Mouse (Mus musculus): Measurements from ENCODE around the gene Eif3b. TPM values are rescaled to one million over a fixed set of nuclear protein-coding genes. Genes with fewer than 3 reads are reported as not detected.
"Not testable (repeated sequence)": the region's sequence is repeated elsewhere in the genome, so short reads cannot be mapped to it uniquely, and the experiment has no call there.

Gene Eif3b
- polyA plus RNA-seq, 1 experiment from 2014 or later: 92.6 TPM

- WGBS: 88% methylated on average over 5 of the region's 5 CpGs
Observed at GRCm38 (mm10) chr5:140445345-140445744, 26.2 kb downstream of the Eif3b start, which contains the start of gene Gm4869. Gene Gm4869 (plus strand): TSS chr5:140445645.

GRCm38 (mm10) chr5:140446054-140446453, 26.9 kb downstream of the Eif3b start:
- H3K4me3 ChIP-seq (replicated peaks): no peak overlapping the region
- WGBS: 84% methylated on average over 7 of the region's 7 CpGs
- H3K4me1 ChIP-seq (replicated peaks): no peaks in the 10 kb centered on the region
- H3K36me3 ChIP-seq: peaks cover 53% of the 10 kb centered on the region
- H3K27ac ChIP-seq: no peak overlapping the region
- H3K9ac ChIP-seq (replicated peaks): no peak overlapping the region
- no peaks in the 10 kb centered on the region for H3K9me3 ChIP-seq
- no peak overlapping the region for H3K4me2 ChIP-seq (replicated peaks)
- no peak for ATAC-seq
- no peaks in the 10 kb centered on the region for H3K27me3 ChIP-seq

More at GRCm38 (mm10) chr5:140445345-140445744, 26.2 kb downstream of the Eif3b start, which contains the start of gene Gm4869:
- no peak within 1 kb of the TSS for H3K4me2 ChIP-seq (replicated peaks)
- H3K36me3 ChIP-seq: peaks cover 60% of the 10 kb centered on the region
- ATAC-seq: no peak; the same call in 1 of the 2 replicates
- no peak within 1 kb of the TSS for H3K4me3 ChIP-seq (replicated peaks)
- H3K9me3 ChIP-seq: no peaks in the 10 kb centered on the region
- H3K4me1 ChIP-seq (replicated peaks): no peaks in the 10 kb centered on the region
- no peaks in the 10 kb centered on the region for H3K27me3 ChIP-seq
- no peak within 1 kb of the TSS for H3K27ac ChIP-seq
- no peak within 1 kb of the TSS for H3K9ac ChIP-seq (replicated peaks)

- Histone ChIP-seq H3K36me3 (no peaks in the 10 kb centered on the region), H3K4me3 (replicated peaks) (no peak overlapping the region), H3K27ac (no peak overlapping the region), H3K27me3 (no peaks in the 10 kb centered on the region), H3K4me2 (replicated peaks) (no peak overlapping the region), H3K4me1 (replicated peaks) (peaks cover 5% of the 10 kb centered on the region), H3K9me3 (no peaks in the 10 kb centered on the region), H3K9ac (replicated peaks) (no peak overlapping the region)
- no peak for ATAC-seq
Observed at GRCm38 (mm10) chr5:140454488-140454887, 35.4 kb downstream of the Eif3b start.

GRCm38 (mm10) chr5:140455466-140455865, 36.3 kb downstream of the Eif3b start:
- 69% methylated on average over 2 of the region's 2 CpGs for WGBS
- no peak for ATAC-seq
- H3K4me3 ChIP-seq (replicated peaks): no peak overlapping the region
- no peaks in the 10 kb centered on the region for H3K36me3 ChIP-seq
- H3K4me2 ChIP-seq (replicated peaks): no peak overlapping the region
- H3K27me3 ChIP-seq: no peaks in the 10 kb centered on the region
- H3K9me3 ChIP-seq: no peaks in the 10 kb centered on the region
- H3K4me1 ChIP-seq (replicated peaks): peaks cover 5% of the 10 kb centered on the region
- H3K9ac ChIP-seq (replicated peaks): no peak overlapping the region
- H3K27ac ChIP-seq: no peak overlapping the region

- WGBS: 78% methylated on average over 3 of the region's 3 CpGs
- ATAC-seq: no peak
Observed at GRCm38 (mm10) chr5:140461476-140461875, 42.3 kb downstream of the Eif3b start.

GRCm38 (mm10) chr5:140463151-140463550, 44.0 kb downstream of the Eif3b start:
- WGBS: 93% methylated on average over 2 of the region's 2 CpGs
- ATAC-seq; H3K4me3 ChIP-seq (replicated peaks): not testable (repeated sequence)

More at GRCm38 (mm10) chr5:140461476-140461875, 42.3 kb downstream of the Eif3b start:
- Histone ChIP-seq H3K9ac (replicated peaks) (no peak overlapping the region), H3K4me2 (replicated peaks) (no peak overlapping the region), H3K4me1 (replicated peaks) (no peaks in the 10 kb centered on the region), H3K36me3 (no peaks in the 10 kb centered on the region), H3K27me3 (no peaks in the 10 kb centered on the region), H3K4me3 (replicated peaks) (no peak overlapping the region), H3K27ac (no peak overlapping the region), H3K9me3 (0 out of 2 replicates have a peak, but pooled peaks cover 3% of the 10 kb centered on the region)

GRCm38 (mm10) chr5:140464943-140465342, 45.8 kb downstream of the Eif3b start:
- no peak overlapping the region for H3K9ac ChIP-seq (replicated peaks)
- 85% methylated on average over 2 of the region's 2 CpGs for WGBS
- 0 out of 2 replicates have a peak, but pooled peaks cover 3% of the 10 kb centered on the region for H3K9me3 ChIP-seq
- H3K27me3 ChIP-seq: no peaks in the 10 kb centered on the region
- no peak overlapping the region for H3K27ac ChIP-seq
- no peaks in the 10 kb centered on the region for H3K4me1 ChIP-seq (replicated peaks)
- no peak overlapping the region for H3K4me3 ChIP-seq (replicated peaks)
- no peak overlapping the region for H3K4me2 ChIP-seq (replicated peaks)
- ATAC-seq: no peak
- H3K36me3 ChIP-seq: no peaks in the 10 kb centered on the region

More at GRCm38 (mm10) chr5:140463151-140463550, 44.0 kb downstream of the Eif3b start:
- not testable (repeated sequence) for H3K9ac ChIP-seq (replicated peaks); H3K36me3 ChIP-seq; H3K27me3 ChIP-seq; H3K27ac ChIP-seq; H3K9me3 ChIP-seq; H3K4me2 ChIP-seq (replicated peaks); H3K4me1 ChIP-seq (replicated peaks)

- H3K9me3 ChIP-seq: no peaks in the 10 kb centered on the region; the same call in 1 of the 2 replicates
- no peak overlapping the region for H3K4me3 ChIP-seq (replicated peaks)
- no peak overlapping the region for H3K27ac ChIP-seq
- no peak overlapping the region for H3K9ac ChIP-seq (replicated peaks)
- H3K27me3 ChIP-seq: no peaks in the 10 kb centered on the region
- ATAC-seq: no peak
- H3K4me2 ChIP-seq (replicated peaks): no peak overlapping the region
- H3K36me3 ChIP-seq: no peaks in the 10 kb centered on the region
- no peaks in the 10 kb centered on the region for H3K4me1 ChIP-seq (replicated peaks)
- 75% methylated on average over 3 of the region's 3 CpGs for WGBS
Observed at GRCm38 (mm10) chr5:140472336-140472735, 53.2 kb downstream of the Eif3b start.

GRCm38 (mm10) chr5:140481458-140481857, 62.3 kb downstream of the Eif3b start:
- H3K36me3 ChIP-seq: no peaks in the 10 kb centered on the region
- H3K9ac ChIP-seq (replicated peaks): no peak overlapping the region
- H3K27me3 ChIP-seq: no peaks in the 10 kb centered on the region
- H3K4me3 ChIP-seq (replicated peaks): no peak overlapping the region
- 80% methylated on average over 4 of the region's 4 CpGs for WGBS
- H3K4me2 ChIP-seq (replicated peaks): no peak overlapping the region
- no peaks in the 10 kb centered on the region for H3K4me1 ChIP-seq (replicated peaks)
- no peaks in the 10 kb centered on the region for H3K9me3 ChIP-seq
- no peak for ATAC-seq
- H3K27ac ChIP-seq: no peak overlapping the region

GRCm38 (mm10) chr5:140491142-140491541, 72.0 kb downstream of the Eif3b start:
- Histone ChIP-seq H3K9ac (replicated peaks) (no peak overlapping the region), H3K4me1 (replicated peaks) (no peaks in the 10 kb centered on the region), H3K27me3 (no peaks in the 10 kb centered on the region), H3K36me3 (no peaks in the 10 kb centered on the region), H3K9me3 (no peaks in the 10 kb centered on the region), H3K4me3 (replicated peaks) (no peak overlapping the region), H3K4me2 (replicated peaks) (no peak overlapping the region), H3K27ac (no peak overlapping the region)
- 76% methylated on average over 6 of the region's 6 CpGs for WGBS
- no peak for ATAC-seq

- no peak overlapping the region for H3K4me3 ChIP-seq (replicated peaks)
- H3K4me1 ChIP-seq (replicated peaks): no peaks in the 10 kb centered on the region
- H3K36me3 ChIP-seq: no peaks in the 10 kb centered on the region
- H3K4me2 ChIP-seq (replicated peaks): no peak overlapping the region
- H3K9ac ChIP-seq (replicated peaks): no peak overlapping the region
- H3K27ac ChIP-seq: no peak overlapping the region
- ATAC-seq: no peak
- H3K27me3 ChIP-seq: no peaks in the 10 kb centered on the region
- no peaks in the 10 kb centered on the region for H3K9me3 ChIP-seq
- 43% methylated on average over 11 of the region's 11 CpGs for WGBS
Observed at GRCm38 (mm10) chr5:140492684-140493233, 73.6 kb downstream of the Eif3b start.

Measured in midbrain, embryonic 13.5 days (tissue).